Mouse (Mus musculus) lung, postnatal 0 days (tissue): Measurements from ENCODE around the gene Fyb. TPM values are rescaled to one million over a fixed set of nuclear protein-coding genes. Genes with fewer than 3 reads are reported as not detected.

Source experiments
- ATAC-seq: fragments of 200-750 bp; cut with Nextera tagmentation; 2 replicates; pipeline ENCODE4 v1.8.0; 2017; ENCODE audit warnings: moderate library complexity
- DNase-seq: peaks from one replicate; pipeline ENCODE4 v3.0.0-alpha.2; 2016; ENCODE audit warnings: low spot score
- H3K27ac ChIP-seq: fragments of 300-500 bp; sonication (generic); 2 replicates; pipeline ENCODE4 v1.5.1; 2014; ENCODE audit warnings: antibody characterized with exemption, mild to moderate bottlenecking, low read length, mixed read lengths
- H3K27me3 ChIP-seq: fragments of 300-500 bp; sonication (generic); replicated peaks from 2 replicates; pipeline ENCODE4 v1.6.1; 2014; ENCODE audit warnings: low read length, mixed read lengths; ENCODE audit not compliant: insufficient read depth
- H3K36me3 ChIP-seq: fragments of 300-500 bp; sonication (generic); 2 replicates; pipeline ENCODE4 v1.6.1; 2014; ENCODE audit warnings: low read length, mixed read lengths; ENCODE audit not compliant: insufficient read depth
- H3K4me1 ChIP-seq: fragments of 300-500 bp; sonication (generic); 2 replicates; pipeline ENCODE4 v1.6.1; 2014; ENCODE audit warnings: antibody characterized with exemption, low read depth, low read length, mixed read lengths; ENCODE audit not compliant: insufficient read depth
- H3K4me2 ChIP-seq: fragments of 300-500 bp; sonication (generic); replicated peaks from 2 replicates; pipeline ENCODE4 v1.6.1; 2014; ENCODE audit warnings: low read depth, mild to moderate bottlenecking, low read length, moderate library complexity, mixed read lengths
- H3K4me3 ChIP-seq: fragments of 300-500 bp; sonication (generic); 2 replicates; pipeline ENCODE4 v1.5.1; 2014; ENCODE audit warnings: low read depth, low read length
- H3K9ac ChIP-seq: fragments of 300-500 bp; sonication (generic); replicated peaks from 2 replicates; pipeline ENCODE4 v1.6.1; 2014; ENCODE audit warnings: low read depth, mild to moderate bottlenecking
- H3K9me3 ChIP-seq: fragments of 300-500 bp; sonication (generic); 2 replicates; pipeline ENCODE4 v1.6.1; 2016; ENCODE audit warnings: low read length, mixed read lengths
- CTCF ChIP-seq: IDR thresholded peaks from 2 replicates; pipeline ENCODE4 v1.5.1; 2016; ENCODE audit warnings: antibody characterized with exemption, mild to moderate bottlenecking
- EP300 ChIP-seq: IDR thresholded peaks from 2 replicates; pipeline ENCODE4 v1.6.1; 2016; ENCODE audit warnings: antibody characterized with exemption, mild to moderate bottlenecking, control low read depth
- WGBS: fragments of 180-500 bp; shearing (Covaris S2); extraction: QIAGEN DNeasy Blood & Tissue Kit; methylation state at CpG from one replicate; pipeline ENCODE4 v1.1.7; 2014; 5-methylcytosine and 5-hydroxymethylcytosine counted together
- polyA plus RNA-seq: library from polyadenylated mRNA; unstranded; fragments of >200 nt; fragmentation: Nextera tagmentation; extraction: Ambion mirVana; gene quantifications from 2 replicates; pipeline ENCODE4 v1.2.1, GENCODE M21; 2015

Fyb gene
- polyA plus RNA-seq, 1 experiment from 2014 or later = 7.5 TPM

DNA sequence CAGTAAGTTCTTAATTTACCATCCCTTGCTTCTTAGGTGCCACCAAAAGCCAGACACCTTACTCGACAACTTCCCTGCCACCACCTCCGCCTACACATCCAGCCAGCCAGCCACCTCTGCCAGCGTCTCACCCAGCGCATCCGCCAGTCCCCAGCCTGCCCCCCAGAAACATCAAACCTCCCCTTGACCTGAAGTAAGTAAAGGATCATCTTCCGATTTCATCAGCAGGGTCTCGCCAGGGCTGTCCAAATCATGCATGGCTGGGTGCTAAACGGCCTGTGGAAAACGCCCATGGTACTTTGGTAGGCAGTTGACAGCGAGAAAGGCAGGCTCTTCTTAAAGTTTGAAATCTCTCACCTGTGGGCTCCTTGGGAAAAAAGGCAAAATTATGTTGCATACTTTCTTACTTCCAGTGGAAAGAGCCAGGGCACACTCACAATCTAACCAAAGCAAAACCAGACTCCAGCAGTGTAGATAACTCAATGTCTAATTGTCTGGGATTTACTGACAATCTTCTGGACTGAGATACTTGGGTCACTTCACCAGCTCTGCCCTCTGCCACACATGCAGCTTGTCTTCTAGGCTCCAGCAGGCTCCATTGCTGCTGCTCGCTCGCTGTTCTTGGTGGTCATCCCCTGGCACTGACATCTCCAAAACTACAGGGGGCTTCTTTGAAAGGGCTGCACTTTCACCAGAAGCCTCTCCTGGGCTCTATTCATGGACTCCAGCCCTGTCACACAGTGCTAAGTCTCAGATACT is 97.1 kb downstream of the Fyb start:
- Histone ChIP-seq H3K9ac (no peak overlapping the region), H3K4me1 (peaks cover 3% of the 10 kb centered on the region; the same call in 1 of the 2 replicates), H3K27me3 (no peaks in the 10 kb centered on the region), H3K9me3 (no peaks in the 10 kb centered on the region), H3K4me2 (no peak overlapping the region), H3K36me3 (no peaks in the 10 kb centered on the region), H3K4me3 (no peak overlapping the region), H3K27ac (no peak overlapping the region)
- WGBS = 86% methylated on average over 12 of the region's 12 CpGs
- TF ChIP-seq CTCF (no peak), EP300 (no peak)
- ATAC-seq (no peak), DNase-seq (no peak)

DNA sequence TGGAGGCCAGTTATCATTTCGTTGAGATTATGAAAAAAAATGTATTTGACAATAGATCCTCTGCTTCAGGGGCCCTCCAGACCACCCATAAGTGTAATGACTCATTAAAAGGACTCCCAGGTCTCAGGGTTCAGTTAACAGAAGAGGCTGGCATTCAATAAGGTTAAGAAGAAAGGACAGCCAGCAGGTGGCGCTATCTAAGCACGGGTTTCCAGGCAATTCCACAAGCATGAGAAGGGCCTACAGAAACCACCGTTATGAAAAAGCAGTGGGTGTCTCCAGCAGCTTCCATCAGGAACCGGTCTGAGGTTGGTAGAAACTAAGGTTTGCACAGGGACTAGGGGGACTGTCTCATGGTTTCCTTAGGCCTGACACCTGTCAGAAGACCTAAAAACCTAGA is 99.9 kb downstream of the Fyb start:
- H3K9me3 ChIP-seq = no peaks in the 10 kb centered on the region
- H3K4me1 ChIP-seq = peaks cover 5% of the 10 kb centered on the region; the same call in 1 of the 2 replicates
- no peaks in the 10 kb centered on the region for H3K36me3 ChIP-seq
- TF ChIP-seq EP300 (no peak), CTCF (peak; percentile 87)
- H3K4me2 ChIP-seq = no peak overlapping the region
- H3K27me3 ChIP-seq = no peaks in the 10 kb centered on the region
- no peak overlapping the region for H3K4me3 ChIP-seq
- 2% methylated on average over 5 of the region's 5 CpGs for WGBS
- H3K9ac ChIP-seq = no peak overlapping the region
- no peak overlapping the region for H3K27ac ChIP-seq
- no peak for ATAC-seq
- DNase-seq = peak; percentile 92

- Histone ChIP-seq H3K9ac (no peak overlapping the region), H3K36me3 (no peaks in the 10 kb centered on the region), H3K9me3 (no peaks in the 10 kb centered on the region), H3K27ac (no peak overlapping the region), H3K4me2 (no peak overlapping the region), H3K4me1 (peaks cover 5% of the 10 kb centered on the region; the same call in 1 of the 2 replicates), H3K27me3 (no peaks in the 10 kb centered on the region), H3K4me3 (no peak overlapping the region)
- WGBS = 62% methylated on average over 8 of the region's 8 CpGs
- ATAC-seq (no peak), DNase-seq (peak; percentile 49)
- TF ChIP-seq EP300 (no peak), CTCF (no peak)
Measured at GRCm38 (mm10) chr15:6623529-6624228, 101.0 kb downstream of the Fyb start.

DNA sequence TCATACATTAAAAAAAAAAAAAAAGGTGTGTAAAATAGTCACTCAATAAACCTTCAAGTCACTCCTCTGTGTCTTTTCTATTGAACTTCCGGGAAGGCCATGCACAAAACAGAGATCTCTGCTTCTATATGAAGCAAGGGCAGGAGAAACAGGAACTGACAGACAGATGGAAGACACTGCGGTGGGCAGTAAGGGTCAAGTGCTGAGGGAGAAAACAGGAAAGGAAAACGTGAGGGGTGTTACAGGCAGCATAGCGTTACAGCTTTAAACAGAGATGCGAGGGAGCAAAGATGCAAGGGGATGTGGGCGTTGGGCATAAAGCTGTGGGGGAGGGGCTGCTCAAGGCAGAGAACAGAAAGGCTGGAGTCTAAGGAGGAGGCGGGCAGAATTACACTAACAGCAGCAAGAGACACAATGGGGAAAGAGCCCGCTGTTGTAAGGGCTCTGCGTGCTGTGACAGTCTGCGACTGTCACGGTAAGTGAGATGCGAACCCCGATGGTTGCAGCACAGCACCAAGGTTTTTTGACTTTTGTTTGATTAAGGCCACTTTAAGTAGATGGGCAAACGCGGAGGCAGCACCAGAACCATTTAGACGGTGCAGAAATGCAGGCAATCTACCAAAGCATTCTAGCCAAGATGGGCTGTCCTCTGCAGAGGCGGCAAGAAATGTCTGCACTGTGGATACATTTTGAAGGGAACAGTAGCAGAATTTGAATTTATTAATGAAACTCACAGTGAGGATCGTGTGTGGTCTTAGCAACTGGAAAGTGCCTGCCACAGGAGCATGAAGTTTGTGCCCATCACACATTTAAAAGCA is 101.9 kb downstream of the Fyb start:
- H3K9me3 ChIP-seq = no peaks in the 10 kb centered on the region
- no peaks in the 10 kb centered on the region for H3K27me3 ChIP-seq
- H3K9ac ChIP-seq = no peak overlapping the region
- DNase-seq (peak; percentile 59), ATAC-seq (0 out of 2 replicates have a peak, but pooled peaks have one; percentile 7)
- no peak overlapping the region for H3K27ac ChIP-seq
- no peaks in the 10 kb centered on the region for H3K36me3 ChIP-seq
- TF ChIP-seq EP300 (no peak), CTCF (no peak)
- peaks cover 5% of the 10 kb centered on the region; the same call in 1 of the 2 replicates for H3K4me1 ChIP-seq
- peak overlapping the region; percentile 25 for H3K4me2 ChIP-seq
- WGBS = 16% methylated on average over 18 of the region's 18 CpGs
- H3K4me3 ChIP-seq = no peak overlapping the region

DNA sequence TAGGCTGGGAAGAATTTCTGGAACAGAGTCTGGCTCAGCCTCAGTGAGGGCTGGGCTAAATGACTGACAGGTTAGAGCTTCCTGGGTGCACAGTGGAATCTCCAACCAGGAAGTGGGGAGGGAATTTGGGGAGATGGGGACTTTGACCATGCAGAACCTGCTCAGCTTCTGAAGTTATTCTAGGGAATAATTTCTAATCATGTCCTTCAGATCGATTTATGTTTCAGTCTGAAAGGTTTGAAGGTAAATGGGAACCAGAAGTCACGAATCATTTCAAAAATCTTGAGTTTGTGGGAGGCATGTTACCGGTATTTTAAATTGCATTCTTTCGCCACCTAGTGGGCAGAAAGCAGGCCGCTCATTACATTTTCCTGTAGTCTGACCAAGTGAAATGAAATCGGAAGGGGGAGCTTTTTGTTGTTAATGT is 103.0 kb downstream of the Fyb start:
- no peak; the same call in 1 of the 2 replicates for TF ChIP-seq EP300
- peak; percentile 81 for TF ChIP-seq CTCF
- no peaks in the 10 kb centered on the region for H3K36me3 ChIP-seq
- H3K4me1 ChIP-seq = peaks cover 5% of the 10 kb centered on the region; the same call in 1 of the 2 replicates
- ATAC-seq = peak; percentile 62
- no peak overlapping the region for H3K9ac ChIP-seq
- peak; percentile 77 for DNase-seq
- no peak overlapping the region for H3K27ac ChIP-seq
- no peaks in the 10 kb centered on the region for H3K9me3 ChIP-seq
- H3K4me3 ChIP-seq = 0 out of 2 replicates have a peak overlapping the region, but pooled peaks have one; percentile 12
- H3K27me3 ChIP-seq = no peaks in the 10 kb centered on the region
- WGBS = 3% methylated on average over 6 of the region's 6 CpGs
- peak overlapping the region; percentile 25; the same call in 1 of the 2 replicates for H3K4me2 ChIP-seq

GRCm38 (mm10) chr15:6626123-6626522 is 103.5 kb downstream of the Fyb start:
- ATAC-seq = 0 out of 2 replicates have a peak, but pooled peaks have one; percentile 22
- Histone ChIP-seq H3K36me3 (no peaks in the 10 kb centered on the region), H3K4me1 (peaks cover 5% of the 10 kb centered on the region; the same call in 1 of the 2 replicates), H3K27me3 (no peaks in the 10 kb centered on the region), H3K9ac (no peak overlapping the region), H3K27ac (no peak overlapping the region), H3K9me3 (no peaks in the 10 kb centered on the region), H3K4me3 (no peak overlapping the region), H3K4me2 (no peak overlapping the region)
- DNase-seq = peak; percentile 50
- 52% methylated on average over 5 of the region's 5 CpGs for WGBS
- peak; percentile 43; the same call in 1 of the 2 replicates for TF ChIP-seq EP300
- TF ChIP-seq CTCF = no peak
